Mouse (Mus musculus) erythroblast, embryonic 14.5 days (primary cell): Measurements from ENCODE around the gene Slc23a3.

ENCODE experiments used
- GATA1 ChIP-seq: IDR thresholded peaks from 2 replicates; pipeline ENCODE4 v1.6.1; 2012; ENCODE audit warnings: low read length, inconsistent platforms, mixed read lengths
- TAL1 ChIP-seq: IDR thresholded peaks from 3 replicates; pipeline ENCODE4 v1.6.1; 2012; ENCODE audit warnings: low read length, inconsistent platforms, mixed read lengths

DNA sequence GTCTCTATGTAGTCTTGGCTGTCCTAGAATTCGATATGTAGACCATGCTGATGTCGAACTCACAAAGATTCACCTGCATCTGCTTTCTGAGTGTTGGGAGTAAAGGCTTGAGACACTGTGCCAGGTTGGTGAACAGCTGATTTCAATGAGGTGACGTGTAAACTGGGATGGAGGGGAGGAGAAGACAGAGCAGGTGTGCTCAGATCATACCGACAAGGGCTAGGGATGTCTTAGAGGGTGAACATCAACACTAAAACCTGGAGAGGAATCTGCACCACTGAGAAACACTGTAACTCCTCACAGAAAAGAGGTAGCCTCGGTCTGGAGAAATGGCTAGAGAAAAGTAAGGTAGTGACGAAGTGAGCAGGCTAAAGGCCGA lies 34.4 kb upstream of the Slc23a3 start:
- TF ChIP-seq TAL1 (no peak), GATA1 (no peak)
